Mouse (Mus musculus): ENCODE measurements around the gene Tmem243.
A peak's percentile ranks its signal among the peaks of the same experiment; 100 is the strongest.

Gene Tmem243

DNA sequence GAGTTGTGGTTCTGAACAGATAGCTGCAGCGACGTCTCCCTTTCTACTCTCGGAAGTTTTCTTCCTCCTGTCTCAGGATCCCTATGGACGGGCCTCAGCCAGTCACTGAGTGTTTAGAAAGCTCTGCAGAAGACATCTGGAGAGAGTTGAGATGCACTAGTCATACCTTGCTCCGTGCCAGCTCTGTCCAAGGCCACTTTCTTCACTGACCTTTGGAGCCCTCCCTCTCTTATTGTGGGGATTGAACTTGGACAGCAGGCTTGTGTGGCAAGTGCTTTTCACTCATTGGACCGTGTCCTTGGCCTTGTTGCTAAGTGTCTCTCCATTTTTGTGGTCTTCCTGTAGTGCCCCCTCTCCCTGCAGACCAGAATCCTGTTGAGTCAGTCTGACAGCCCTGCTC lies 6.3 kb downstream of the Tmem243 start:
- no peak for DNase-seq (ENCODE audit: low spot score in 2 of 2)

GRCm38 (mm10) chr5:9107296-9108089 lies 7.0 kb downstream of the Tmem243 start:
- no peak for DNase-seq (ENCODE audit: low spot score in 2 of 2)

DNA sequence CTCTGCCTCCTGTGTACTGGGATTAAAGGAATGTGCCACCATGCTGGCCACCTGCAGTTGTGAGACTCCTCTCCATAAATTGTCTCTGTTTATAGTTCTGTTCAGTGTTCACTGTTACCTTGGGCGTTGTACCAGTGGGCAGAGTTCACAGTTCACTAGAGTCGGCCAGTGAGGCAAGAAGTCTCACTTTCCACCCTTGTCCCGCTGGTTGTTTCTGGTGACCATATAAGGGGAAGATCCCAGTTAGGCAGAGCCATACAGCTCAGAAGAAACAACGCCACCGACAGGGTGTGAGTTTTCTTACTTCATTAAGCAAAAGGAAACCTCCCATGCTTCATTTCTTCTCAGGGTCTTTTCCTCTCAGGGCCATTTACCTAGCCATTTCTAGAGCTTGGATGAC lies 8.0 kb downstream of the Tmem243 start:
- DNase-seq (ENCODE audit: low spot score in 2 of 2): no peak

DNA sequence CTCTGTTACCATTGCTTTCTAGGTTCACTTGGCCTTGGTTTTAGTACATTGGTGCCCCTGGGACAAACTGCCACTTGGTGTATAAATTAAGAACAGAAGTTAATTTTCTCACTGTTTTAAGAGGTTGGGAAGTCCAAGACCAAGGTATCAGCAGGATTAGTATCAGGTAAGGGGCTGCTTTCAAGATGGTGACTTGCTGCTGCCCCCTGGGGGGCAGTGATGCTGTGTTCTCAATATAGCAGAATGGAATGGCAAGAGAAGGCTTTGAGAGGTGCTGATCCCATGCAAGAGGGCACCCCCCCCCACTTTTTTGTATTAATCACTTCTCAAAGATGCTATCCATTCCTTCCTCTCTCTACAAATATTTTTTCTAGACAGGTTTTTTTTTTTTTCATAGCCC lies 9.1 kb downstream of the Tmem243 start:
- no peak for DNase-seq (ENCODE audit: low spot score in 2 of 2)

DNA sequence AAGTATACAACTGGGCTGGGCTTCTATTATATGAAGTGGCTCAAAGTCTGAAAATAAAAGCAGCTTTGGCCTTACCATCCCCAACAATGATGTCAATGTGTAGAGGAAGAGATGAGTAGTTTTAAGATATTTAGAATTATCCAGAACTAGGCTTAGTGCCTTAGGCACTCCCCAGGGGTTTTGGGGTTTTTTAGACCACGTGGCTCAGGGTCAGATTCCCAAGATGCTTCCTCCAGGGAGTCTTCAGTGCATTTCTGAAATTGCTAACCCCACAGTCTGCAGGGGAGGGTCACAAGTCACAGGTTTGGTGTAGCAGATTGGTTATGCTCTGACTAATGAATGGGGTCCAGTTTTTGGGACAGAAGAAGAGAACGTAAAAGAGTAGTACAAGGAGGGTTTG lies 10.8 kb downstream of the Tmem243 start:
- DNase-seq (ENCODE audit: low spot score in 2 of 2): no peak

GRCm38 (mm10) chr5:9111759-9112158 lies 11.3 kb downstream of the Tmem243 start:
- peak; percentile 13 to 27 for DNase-seq (ENCODE audit: low spot score in 2 of 2)

- no peak for DNase-seq (ENCODE audit: low spot score in 2 of 2)
Observed at GRCm38 (mm10) chr5:9114162-9114561, 13.7 kb downstream of the Tmem243 start.

- no peak for DNase-seq (ENCODE audit: low spot score in 2 of 2)
Observed at GRCm38 (mm10) chr5:9124134-9124533, 23.7 kb downstream of the Tmem243 start.

- no peak for DNase-seq (ENCODE audit: low spot score in 2 of 2)
Observed at GRCm38 (mm10) chr5:9128566-9128965, 28.1 kb downstream of the Tmem243 start.

DNA sequence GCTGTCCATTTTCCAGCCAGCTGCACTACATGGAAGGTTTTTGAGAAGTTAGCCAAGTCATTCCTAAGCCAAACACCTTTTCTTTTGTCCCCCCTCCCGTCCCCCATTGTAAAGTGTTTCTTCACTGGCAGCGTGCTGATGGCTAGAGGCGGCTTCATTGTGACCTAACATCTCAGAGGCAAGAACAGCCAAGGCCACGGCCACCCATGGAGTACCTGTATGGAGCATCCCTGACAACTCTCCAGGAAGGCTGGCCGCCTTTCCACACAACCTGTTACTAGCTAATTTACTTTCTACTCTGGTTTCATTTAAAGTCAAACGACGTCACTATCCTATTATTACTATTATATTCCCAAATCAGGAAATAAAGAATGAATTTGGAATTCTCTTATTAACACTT lies 31.3 kb downstream of the Tmem243 start:
- DNase-seq (ENCODE audit: low spot score in 2 of 2): no peak

- DNase-seq (ENCODE audit: low spot score in 2 of 2): no peak
Observed at GRCm38 (mm10) chr5:9135588-9135987, 35.1 kb downstream of the Tmem243 start.

GRCm38 (mm10) chr5:9140724-9141123 lies 40.3 kb downstream of the Tmem243 start:
- no peak for DNase-seq (ENCODE audit: low spot score in 2 of 2)

DNA sequence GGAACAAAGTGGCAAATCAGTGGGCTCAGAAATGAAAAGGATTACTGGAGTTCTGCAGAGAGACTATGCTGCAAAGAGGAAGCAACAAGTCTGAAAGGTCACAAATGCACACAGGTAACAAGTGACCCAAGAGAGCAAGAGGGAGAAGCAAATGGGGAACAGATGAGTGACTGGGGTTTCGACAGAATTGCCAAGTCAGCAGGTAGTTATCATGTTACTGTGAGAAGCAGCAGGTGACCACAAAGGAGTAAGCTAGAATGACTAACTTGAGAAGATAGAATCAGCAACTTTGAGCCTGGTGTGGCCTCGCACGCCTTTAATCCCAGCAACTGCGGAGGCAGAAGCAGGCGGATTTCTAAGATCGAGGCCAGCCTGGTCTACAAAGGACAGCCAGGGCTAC lies 41.9 kb downstream of the Tmem243 start:
- DNase-seq (ENCODE audit: low spot score in 2 of 2): no peak

DNA sequence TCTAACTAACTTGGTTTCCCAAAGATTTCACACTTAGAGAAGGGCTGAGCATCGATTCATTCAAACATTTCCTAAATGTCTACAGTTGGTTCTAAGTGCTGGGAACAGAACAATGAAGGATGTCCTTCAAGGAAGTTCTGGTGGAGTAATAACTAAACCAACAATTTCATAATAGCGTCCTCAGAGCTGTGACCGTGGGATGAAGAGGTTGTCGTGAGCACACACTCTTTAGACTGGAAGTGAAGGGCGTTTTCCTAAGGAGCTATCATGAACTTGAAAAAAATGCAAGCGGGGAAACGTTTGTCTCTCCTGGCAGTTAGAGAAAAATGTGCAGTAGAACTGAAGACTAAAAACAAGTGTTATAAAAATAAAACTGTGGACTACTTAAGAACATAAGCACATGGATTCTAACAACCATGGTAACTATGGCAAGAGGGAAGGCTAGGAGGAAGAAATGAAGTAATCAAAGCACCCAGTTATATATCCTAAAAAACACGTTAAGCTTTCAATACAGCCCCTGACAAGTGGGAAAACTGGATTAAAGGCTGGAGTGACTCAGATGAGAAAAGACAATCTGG lies 48.9 kb downstream of the Tmem243 start:
- DNase-seq (ENCODE audit: low spot score in 2 of 2): no peak

DNA sequence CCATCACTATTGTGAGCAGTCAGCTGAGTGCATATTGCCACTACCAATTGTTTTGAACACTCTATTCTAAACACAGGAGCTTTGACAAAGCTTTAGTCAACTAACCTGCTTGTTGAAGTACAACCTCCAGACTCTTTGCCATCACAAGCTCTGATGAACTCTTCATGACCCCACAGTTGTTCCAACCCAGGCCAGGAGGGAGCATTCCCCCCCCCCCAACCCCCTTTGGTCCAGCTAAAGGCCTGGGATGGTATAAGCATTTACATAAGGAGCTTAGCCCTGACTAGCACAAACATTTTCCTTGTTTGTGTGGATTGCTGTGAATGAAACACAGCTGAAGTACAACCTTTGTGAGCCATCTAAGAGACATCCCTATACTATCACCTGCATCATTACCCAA lies 56.3 kb downstream of the Tmem243 start:
- no peak for DNase-seq (ENCODE audit: low spot score in 2 of 2)

DNA sequence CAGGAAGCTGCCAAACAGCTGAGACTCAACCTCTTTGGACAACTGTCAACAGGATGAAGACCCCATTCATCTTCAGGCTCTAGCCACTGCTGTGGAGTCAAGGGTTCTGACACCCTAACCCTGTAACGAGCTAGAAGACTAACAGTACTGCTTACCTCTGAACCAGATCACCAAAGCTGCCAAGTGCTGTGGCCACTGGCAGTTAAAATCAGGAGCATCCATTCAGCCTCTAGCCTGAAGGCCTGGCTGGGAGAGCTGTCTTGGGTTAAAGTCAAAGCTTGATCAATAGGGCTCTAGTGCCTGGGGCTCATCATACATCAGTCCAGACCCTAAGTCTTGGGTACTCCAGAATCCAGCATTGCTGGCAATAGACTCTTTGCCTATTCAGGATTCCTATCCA lies 56.9 kb downstream of the Tmem243 start:
- DNase-seq (ENCODE audit: low spot score in 2 of 2): no peak

GRCm38 (mm10) chr5:9160831-9161455 lies 60.5 kb downstream of the Tmem243 start:
- peak in 1 of 2 experiments; percentile 26 for DNase-seq (ENCODE audit: low spot score in 2 of 2)

DNA sequence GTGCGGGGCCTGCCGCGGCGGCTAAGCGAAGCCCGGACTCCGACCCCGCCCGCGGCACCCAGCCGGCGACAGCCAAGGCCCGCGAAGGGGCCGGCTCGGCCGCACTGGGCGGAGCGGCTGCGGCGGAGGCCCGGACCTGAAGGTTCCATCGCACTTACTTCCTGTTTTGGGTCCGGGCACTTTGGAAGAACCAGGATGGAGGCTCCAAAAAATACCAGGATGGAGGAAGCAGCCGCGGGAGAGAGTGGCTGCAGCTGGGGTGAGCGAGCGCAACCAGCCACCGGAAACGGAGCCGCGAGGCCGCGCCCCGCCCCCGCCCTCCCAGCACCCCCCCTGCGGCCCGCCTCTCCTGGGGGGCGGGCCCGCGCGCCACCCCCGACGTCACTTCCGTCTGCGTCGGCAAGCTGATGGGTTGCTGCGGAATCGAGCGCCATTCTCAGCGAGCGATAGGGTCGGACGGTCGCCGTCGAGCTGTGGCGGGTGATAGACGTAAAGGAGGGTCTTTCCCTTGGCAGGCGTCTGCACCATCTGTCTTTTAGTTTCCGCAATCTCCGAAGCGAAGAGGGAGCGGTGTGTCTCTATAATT lies 61.1 kb downstream of the Tmem243 start, which contains the start of gene Dmtf1:
TSS of gene Dmtf1 (minus strand) at position 321 of the 586 bp plus-strand sequence.
- peak; percentile 89 to 95 for DNase-seq (ENCODE audit: low spot score in 2 of 2)

DNA sequence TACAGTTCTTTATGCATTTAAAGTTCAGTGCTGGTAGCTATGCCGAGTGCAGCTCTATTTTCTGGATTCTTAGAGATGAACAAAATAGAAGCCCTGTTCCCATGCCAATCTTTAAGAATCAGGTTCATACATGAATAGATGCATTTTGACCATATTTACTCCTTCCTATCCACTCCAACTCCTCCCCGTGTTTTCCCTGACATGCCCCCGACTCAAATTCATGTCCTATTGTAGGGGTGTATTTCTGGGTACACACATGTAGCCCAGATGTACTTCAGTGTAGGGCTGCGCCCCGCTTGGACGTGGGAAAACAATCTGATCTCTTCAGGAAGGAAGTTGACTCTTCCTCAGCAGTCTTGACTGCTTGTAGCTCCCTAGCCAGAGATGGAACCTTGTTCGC lies 61.6 kb downstream of the Tmem243 start:
- no peak for DNase-seq (ENCODE audit: low spot score in 2 of 2)

DNA sequence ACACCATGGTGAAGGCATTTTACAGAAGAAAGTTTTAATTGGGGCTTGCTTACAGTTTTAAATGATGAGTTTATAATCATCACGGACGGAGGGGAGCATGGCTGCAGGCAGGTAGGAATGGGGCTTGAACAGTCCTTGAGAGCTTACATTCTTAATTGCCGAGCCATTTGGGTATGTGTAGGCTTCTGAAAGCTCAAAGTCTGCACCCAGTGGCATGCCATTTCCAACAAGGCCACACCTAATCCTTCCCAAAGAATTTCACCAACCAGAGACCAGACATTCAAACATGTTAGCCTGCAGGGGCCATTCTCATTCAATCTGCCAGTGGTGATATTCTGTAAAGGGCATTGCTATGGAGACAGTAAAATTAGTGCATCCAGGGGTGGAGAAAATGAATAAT lies 62.9 kb downstream of the Tmem243 start:
- DNase-seq (ENCODE audit: low spot score in 2 of 2): no peak

DNA sequence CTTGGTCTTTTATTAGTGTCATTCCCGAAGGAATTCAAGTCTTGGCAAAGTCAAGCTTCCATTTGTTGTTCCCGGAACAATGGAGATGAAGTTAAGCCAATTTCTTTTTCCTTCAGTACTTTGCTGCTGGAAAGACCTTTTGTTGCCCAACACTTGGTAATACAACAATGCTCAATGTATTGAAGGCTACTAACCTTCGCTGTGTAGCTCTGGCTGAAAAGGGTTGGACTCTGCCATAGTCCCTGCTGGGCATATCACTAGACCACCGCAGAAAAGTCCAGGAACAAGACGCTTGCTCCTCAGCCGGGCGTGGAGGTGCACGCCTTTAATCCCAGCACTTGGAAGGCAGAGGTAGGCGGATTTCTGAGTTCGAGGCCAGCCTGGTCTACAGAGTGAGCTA lies 64.7 kb downstream of the Tmem243 start:
- peak; percentile 5 to 21 for DNase-seq (ENCODE audit: low spot score in 2 of 2)

DNA sequence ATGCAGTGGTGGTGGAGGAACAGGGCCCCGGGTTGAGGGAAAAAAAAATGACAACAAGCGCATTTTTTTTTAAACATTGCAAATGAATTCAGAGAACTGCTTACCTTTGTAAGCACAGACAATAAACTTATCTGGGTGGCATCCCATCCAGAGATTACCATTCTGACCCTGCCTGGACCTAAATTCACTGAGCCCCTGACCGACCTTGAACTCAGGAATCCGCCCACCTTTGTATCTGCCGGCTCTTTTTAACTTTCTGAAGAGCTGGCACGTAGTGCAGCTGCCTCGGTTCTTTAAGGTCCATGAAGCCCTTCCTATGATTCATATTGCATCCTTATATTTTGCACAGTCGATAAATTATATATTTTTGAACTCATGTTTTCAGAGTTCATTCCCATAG lies 65.9 kb downstream of the Tmem243 start:
- DNase-seq (ENCODE audit: low spot score in 2 of 2): no peak
